Mouse (Mus musculus): ENCODE data around the gene Srd5a2. TPM values are rescaled to one million over a fixed set of nuclear protein-coding genes. Genes with fewer than 3 reads are reported as not detected.
"Not testable (repeated sequence)": the region's sequence is repeated elsewhere in the genome, so short reads cannot be mapped to it uniquely, and the experiment has no call there.

Srd5a2 gene
- total and polyA plus RNA-seq, 2 experiments from 2014 or later, result not detected

- H3K36me3 ChIP-seq (ENCODE audit: insufficient read depth, low read length), result no peaks in the 10 kb centered on the region
- WGBS, result 91% methylated on average over 13 of the region's 13 CpGs
- ATAC-seq (ENCODE audit: low FRiP score), result no peak
Measured at GRCm38 (mm10) chr17:74078776-74079495, 31.2 kb upstream of the Srd5a2 start.

GRCm38 (mm10) chr17:74073067-74073466 is 25.4 kb upstream of the Srd5a2 start:
- not testable (repeated sequence) for H3K4me3 ChIP-seq (ENCODE audit: low read depth, low read length); H3K27me3 ChIP-seq (ENCODE audit: insufficient read depth, low read length); H3K36me3 ChIP-seq (ENCODE audit: insufficient read depth, low read length); H3K9ac ChIP-seq (replicated peaks; ENCODE audit: low read length, poor library complexity, severe bottlenecking); ATAC-seq (ENCODE audit: low FRiP score); H3K27ac ChIP-seq (ENCODE audit: low read depth, low read length); H3K4me2 ChIP-seq (ENCODE audit: low read depth, low read length, poor library complexity, severe bottlenecking); H3K9me3 ChIP-seq (ENCODE audit: low read length); DNase-seq (ENCODE audit: low spot score); H3K4me1 ChIP-seq (ENCODE audit: insufficient read depth, low read length)
- 88% methylated on average over 5 of the region's 5 CpGs for WGBS

More at GRCm38 (mm10) chr17:74078776-74079495, 31.2 kb upstream of the Srd5a2 start:
- no peaks in the 10 kb centered on the region for H3K9me3 ChIP-seq (ENCODE audit: low read length)
- TF ChIP-seq CTCF (IDR thresholded peaks at IDR 0.05), result no peak
- H3K4me1 ChIP-seq (ENCODE audit: insufficient read depth, low read length), result no peaks in the 10 kb centered on the region
- DNase-seq (ENCODE audit: low spot score), result no peak
- no peak overlapping the region for H3K4me2 ChIP-seq (ENCODE audit: low read depth, low read length, poor library complexity, severe bottlenecking)
- H3K27ac ChIP-seq (ENCODE audit: low read depth, low read length), result no peak overlapping the region
- no peak overlapping the region for H3K4me3 ChIP-seq (ENCODE audit: low read depth, low read length)
- no peaks in the 10 kb centered on the region for H3K27me3 ChIP-seq (ENCODE audit: insufficient read depth, low read length)
- no peak overlapping the region for H3K9ac ChIP-seq (replicated peaks; ENCODE audit: low read length, poor library complexity, severe bottlenecking)

GRCm38 (mm10) chr17:74062763-74063162 is 15.0 kb upstream of the Srd5a2 start:
- H3K9me3 ChIP-seq (ENCODE audit: low read length); H3K4me2 ChIP-seq (ENCODE audit: low read depth, low read length, poor library complexity, severe bottlenecking); H3K27ac ChIP-seq (ENCODE audit: low read depth, low read length); ATAC-seq (ENCODE audit: low FRiP score); DNase-seq (ENCODE audit: low spot score); H3K4me1 ChIP-seq (ENCODE audit: insufficient read depth, low read length); H3K36me3 ChIP-seq (ENCODE audit: insufficient read depth, low read length); H3K9ac ChIP-seq (replicated peaks; ENCODE audit: low read length, poor library complexity, severe bottlenecking); H3K4me3 ChIP-seq (ENCODE audit: low read depth, low read length); H3K27me3 ChIP-seq (ENCODE audit: insufficient read depth, low read length): not testable (repeated sequence)
- WGBS, result 92% methylated on average over 5 of the region's 5 CpGs

GRCm38 (mm10) chr17:74048229-74048816 is 607 bp upstream of the Srd5a2 start:
- H3K36me3 ChIP-seq (ENCODE audit: insufficient read depth, low read length), result no peaks in the 10 kb centered on the region
- peak overlapping the region; percentile 50 for H3K4me2 ChIP-seq (ENCODE audit: low read depth, low read length, poor library complexity, severe bottlenecking)
- ATAC-seq (ENCODE audit: low FRiP score), result no peak
- 1% methylated on average over 19 of the region's 19 CpGs for WGBS
- H3K4me1 ChIP-seq (ENCODE audit: insufficient read depth, low read length), result peaks cover 6% of the 10 kb centered on the region; the same call in 1 of the 2 replicates
- H3K9ac ChIP-seq (replicated peaks; ENCODE audit: low read length, poor library complexity, severe bottlenecking), result no peak overlapping the region
- H3K27ac ChIP-seq (ENCODE audit: low read depth, low read length), result no peak overlapping the region
- DNase-seq (ENCODE audit: low spot score), result no peak
- peaks cover 48% of the 10 kb centered on the region for H3K27me3 ChIP-seq (ENCODE audit: insufficient read depth, low read length)
- no peaks in the 10 kb centered on the region for H3K9me3 ChIP-seq (ENCODE audit: low read length)
- TF ChIP-seq CTCF (IDR thresholded peaks at IDR 0.05), result no peak
- peak overlapping the region; percentile 35; the same call in 1 of the 2 replicates for H3K4me3 ChIP-seq (ENCODE audit: low read depth, low read length)

GRCm38 (mm10) chr17:74043754-74044153 is 4.0 kb downstream of the Srd5a2 start:
- no peak for ATAC-seq (ENCODE audit: low FRiP score)
- peaks cover 35% of the 10 kb centered on the region for H3K27me3 ChIP-seq (ENCODE audit: insufficient read depth, low read length)
- TF ChIP-seq CTCF (IDR thresholded peaks at IDR 0.05), result no peak
- 69% methylated on average over 4 of the region's 4 CpGs for WGBS
- no peak overlapping the region for H3K4me2 ChIP-seq (ENCODE audit: low read depth, low read length, poor library complexity, severe bottlenecking)
- H3K9ac ChIP-seq (replicated peaks; ENCODE audit: low read length, poor library complexity, severe bottlenecking), result no peak overlapping the region
- DNase-seq (ENCODE audit: low spot score), result peak; percentile 14
- no peak overlapping the region for H3K4me3 ChIP-seq (ENCODE audit: low read depth, low read length)
- H3K27ac ChIP-seq (ENCODE audit: low read depth, low read length), result no peak overlapping the region
- H3K4me1 ChIP-seq (ENCODE audit: insufficient read depth, low read length), result peaks cover 6% of the 10 kb centered on the region; the same call in 1 of the 2 replicates
- H3K9me3 ChIP-seq (ENCODE audit: low read length), result no peaks in the 10 kb centered on the region
- no peaks in the 10 kb centered on the region for H3K36me3 ChIP-seq (ENCODE audit: insufficient read depth, low read length)

- Histone ChIP-seq H3K9me3 (ENCODE audit: low read length) (no peaks in the 10 kb centered on the region), H3K36me3 (ENCODE audit: insufficient read depth, low read length) (no peaks in the 10 kb centered on the region), H3K9ac (replicated peaks; ENCODE audit: low read length, poor library complexity, severe bottlenecking) (no peak overlapping the region), H3K4me3 (ENCODE audit: low read depth, low read length) (no peak overlapping the region), H3K27me3 (ENCODE audit: insufficient read depth, low read length) (no peaks in the 10 kb centered on the region), H3K27ac (ENCODE audit: low read depth, low read length) (no peak overlapping the region), H3K4me1 (ENCODE audit: insufficient read depth, low read length) (no peaks in the 10 kb centered on the region), H3K4me2 (ENCODE audit: low read depth, low read length, poor library complexity, severe bottlenecking) (peak overlapping the region; percentile 22; the same call in 1 of the 2 replicates)
- peak; percentile 80 for ATAC-seq (ENCODE audit: low FRiP score)
- WGBS, result 36% methylated on average over 8 of the region's 8 CpGs
- DNase-seq (ENCODE audit: low spot score), result peak; percentile 88
- TF ChIP-seq CTCF (IDR thresholded peaks at IDR 0.05), result peak; percentile 99
Measured at GRCm38 (mm10) chr17:74020526-74021203, 27.1 kb downstream of the Srd5a2 start.

Data from midbrain, postnatal 0 days (tissue).